Mouse (Mus musculus): ENCODE data around the gene Aoc1.

Aoc1 gene

GRCm38 (mm10) chr6:48872596-48872995, at the start of gene Aoc1:
Gene Aoc1 (plus strand): TSS chr6:48872896.
- CTCF ChIA-PET, result interaction anchor here (0.5 kb wide), 1 partner anchor 9 kb away, joined by 3 read pairs; no protein-coding TSS in a partner anchor

- CTCF ChIA-PET, result interaction anchor here (0.7 kb wide), 1 partner anchor 44 kb away, joined by 9 read pairs; no protein-coding TSS in a partner anchor
These were observed 47.7 kb upstream of the Aoc1 start for GRCm38 (mm10) chr6:48825016-48825415.

DNA sequence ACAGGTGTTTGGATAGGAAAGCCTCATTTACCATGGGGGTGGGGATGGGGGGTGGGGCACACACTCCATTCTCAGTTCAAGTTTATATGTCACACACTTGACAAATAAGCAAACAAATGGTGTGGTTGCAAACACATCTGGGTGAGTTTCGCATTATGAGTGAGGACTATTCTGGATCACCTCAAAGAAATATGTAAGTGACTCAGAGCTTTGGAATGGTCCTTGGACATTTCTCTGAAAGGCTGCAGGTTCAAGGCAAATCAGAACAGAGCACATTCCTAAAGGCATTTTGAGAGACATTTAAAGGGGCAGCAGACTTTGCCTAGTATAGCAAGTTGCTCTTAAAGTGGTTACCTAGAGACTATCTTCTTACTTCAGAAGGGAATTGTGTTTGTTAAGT, 43.7 kb upstream of the Aoc1 start:
- CTCF ChIA-PET, result interaction anchor here (0.7 kb wide), 1 partner anchor 40 kb away, joined by 10 read pairs; no protein-coding TSS in a partner anchor

DNA sequence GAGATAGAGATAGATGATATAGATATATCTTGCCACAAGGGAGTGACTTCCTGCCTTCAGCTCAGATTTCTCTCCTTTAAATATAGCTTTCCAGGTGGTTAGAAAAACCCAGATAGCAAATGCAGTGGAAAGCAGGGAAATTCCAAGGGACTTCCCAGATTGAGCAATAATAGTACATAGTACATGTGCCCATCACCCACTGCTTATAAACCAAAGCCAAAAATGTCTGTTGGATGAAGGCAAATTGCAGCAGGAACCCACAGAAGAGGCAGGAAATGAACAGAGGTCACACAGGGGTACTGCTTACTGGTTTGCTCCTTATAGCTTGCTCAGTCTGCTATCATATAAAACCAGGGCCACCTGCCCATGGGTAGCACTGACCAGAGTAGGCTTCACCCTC, 43.0 kb upstream of the Aoc1 start:
- CTCF ChIA-PET, result interaction anchor here (0.5 kb wide), 1 partner anchor 24 kb away, joined by 3 read pairs; no protein-coding TSS in a partner anchor

DNA sequence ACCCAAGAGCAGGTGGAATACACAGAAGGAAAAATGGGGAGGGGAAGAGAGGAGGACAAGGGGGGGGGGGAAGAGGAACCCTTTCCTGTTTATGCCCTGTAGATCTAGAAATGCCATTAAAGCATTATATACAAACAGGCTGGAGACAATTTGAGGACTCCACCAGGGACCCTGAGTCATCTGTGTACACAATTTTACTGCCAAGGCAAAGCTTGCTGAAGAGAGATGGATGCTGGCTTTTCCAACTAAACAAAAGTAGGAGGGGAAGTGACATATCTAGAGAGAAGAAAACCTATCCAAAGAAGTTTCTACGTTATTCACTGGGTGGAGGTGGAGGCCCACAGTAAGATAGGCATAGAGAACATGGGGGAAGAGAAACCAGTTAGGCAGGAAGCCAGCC, 42.5 kb upstream of the Aoc1 start:
- CTCF ChIA-PET, result interaction anchor here (0.5 kb wide), 1 partner anchor 24 kb away, joined by 3 read pairs; no protein-coding TSS in a partner anchor

DNA sequence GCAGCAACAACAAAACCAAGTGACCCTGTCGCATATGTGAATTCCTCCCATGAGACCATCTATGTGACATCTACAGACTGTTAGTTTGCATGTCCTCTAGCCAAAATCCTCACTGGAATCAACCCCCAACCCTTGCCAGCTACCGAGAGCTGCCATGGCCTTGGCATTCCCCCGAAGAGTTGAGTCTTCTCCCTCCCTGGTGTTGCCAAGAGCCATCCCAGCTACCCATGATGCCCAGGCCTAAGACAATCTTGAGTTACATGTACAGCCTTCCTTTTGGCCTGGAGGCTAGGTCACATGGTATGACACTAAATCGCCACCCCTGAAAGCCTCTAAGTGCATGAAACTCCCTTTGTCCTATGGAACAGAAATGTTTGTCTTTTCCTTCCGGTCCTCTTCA, 41.6 kb upstream of the Aoc1 start:
- CTCF ChIA-PET, result no interaction called here

- CTCF ChIA-PET, result no interaction called here
These were observed 40.3 kb upstream of the Aoc1 start for GRCm38 (mm10) chr6:48832426-48832825.

GRCm38 (mm10) chr6:48833515-48833914, 39.2 kb upstream of the Aoc1 start:
- CTCF ChIA-PET, result no interaction called here

DNA sequence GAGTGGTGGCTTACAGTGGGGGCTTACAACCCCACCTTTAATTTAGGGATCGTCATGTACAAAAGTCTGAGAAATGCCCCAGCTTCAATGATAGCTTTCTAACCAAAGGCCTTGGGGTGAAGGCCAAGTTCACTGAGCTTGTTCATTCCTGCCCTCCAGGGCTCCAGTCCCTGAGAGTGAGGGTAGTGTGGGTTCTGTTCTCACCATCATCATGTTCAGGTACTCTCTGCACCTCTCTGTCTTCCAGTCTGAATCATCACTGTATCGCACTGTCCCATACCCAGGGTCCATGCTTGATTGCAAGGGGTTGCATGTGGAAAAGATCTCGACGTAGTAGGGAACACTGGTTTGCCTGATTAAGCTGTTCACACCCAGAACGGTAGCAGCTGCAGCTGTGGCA, 37.5 kb upstream of the Aoc1 start:
- CTCF ChIA-PET, result interaction anchor here (1.2 kb wide), 1 partner anchor 17 kb away, joined by 3 read pairs; no protein-coding TSS in a partner anchor

- CTCF ChIA-PET, result no interaction called here
These were observed 36.5 kb upstream of the Aoc1 start for GRCm38 (mm10) chr6:48836146-48836545.

- CTCF ChIA-PET, result interaction anchor here (0.6 kb wide), 1 partner anchor 8 kb away, joined by 10 read pairs; no protein-coding TSS in a partner anchor
These were observed 35.2 kb upstream of the Aoc1 start for GRCm38 (mm10) chr6:48837516-48837915.

DNA sequence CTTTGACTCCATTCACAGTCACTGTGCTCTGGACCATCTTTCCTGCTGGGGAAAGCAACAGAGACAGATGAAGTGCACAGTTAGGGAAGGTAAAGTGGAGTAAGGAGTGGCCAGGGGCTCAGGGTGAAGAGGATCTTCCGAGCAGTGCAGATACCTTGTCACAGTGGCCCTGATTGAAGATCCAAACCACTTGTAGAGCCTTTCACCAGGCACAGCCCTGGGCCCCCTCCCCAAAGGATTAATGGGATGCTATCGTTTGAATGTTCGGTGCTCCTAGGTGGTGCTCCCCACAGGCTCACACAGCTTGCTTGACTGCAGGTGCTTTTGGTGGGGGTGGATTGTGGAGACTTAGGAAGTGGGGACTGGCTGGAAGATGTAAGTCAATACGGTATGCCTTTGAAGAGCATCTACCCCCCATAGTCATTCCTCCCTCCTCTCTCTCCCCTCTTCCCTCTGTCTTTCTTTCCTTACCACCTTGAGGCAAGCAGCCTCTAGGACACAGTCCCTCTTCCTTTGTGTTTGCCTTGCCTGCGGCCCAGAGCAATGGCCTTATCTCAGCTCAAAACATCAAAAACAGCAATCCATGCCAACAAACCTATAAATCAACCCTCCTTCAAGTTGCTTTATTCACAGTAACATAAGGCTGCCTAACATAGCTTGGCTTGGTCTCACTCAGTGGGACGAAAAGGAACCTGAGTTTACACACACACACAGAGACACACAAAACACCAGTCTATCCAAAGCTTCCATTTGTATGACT, 34.2 kb upstream of the Aoc1 start:
- CTCF ChIA-PET, result no interaction called here

- CTCF ChIA-PET, result interaction anchor here (0.5 kb wide), 1 partner anchor 242 kb away, joined by 7 read pairs; no protein-coding TSS in a partner anchor
These were observed 32.2 kb upstream of the Aoc1 start, which contains the start of gene Tmem176a for GRCm38 (mm10) chr6:48840371-48840969. Gene Tmem176a (plus strand): TSS chr6:48840919.

- CTCF ChIA-PET, result interaction anchor here (0.5 kb wide), 1 partner anchor 242 kb away, joined by 7 read pairs; no protein-coding TSS in a partner anchor
These were observed 31.6 kb upstream of the Aoc1 start, which contains the start of gene Tmem176b for GRCm38 (mm10) chr6:48840973-48841625. Gene Tmem176b (minus strand): TSS chr6:48841496.

DNA sequence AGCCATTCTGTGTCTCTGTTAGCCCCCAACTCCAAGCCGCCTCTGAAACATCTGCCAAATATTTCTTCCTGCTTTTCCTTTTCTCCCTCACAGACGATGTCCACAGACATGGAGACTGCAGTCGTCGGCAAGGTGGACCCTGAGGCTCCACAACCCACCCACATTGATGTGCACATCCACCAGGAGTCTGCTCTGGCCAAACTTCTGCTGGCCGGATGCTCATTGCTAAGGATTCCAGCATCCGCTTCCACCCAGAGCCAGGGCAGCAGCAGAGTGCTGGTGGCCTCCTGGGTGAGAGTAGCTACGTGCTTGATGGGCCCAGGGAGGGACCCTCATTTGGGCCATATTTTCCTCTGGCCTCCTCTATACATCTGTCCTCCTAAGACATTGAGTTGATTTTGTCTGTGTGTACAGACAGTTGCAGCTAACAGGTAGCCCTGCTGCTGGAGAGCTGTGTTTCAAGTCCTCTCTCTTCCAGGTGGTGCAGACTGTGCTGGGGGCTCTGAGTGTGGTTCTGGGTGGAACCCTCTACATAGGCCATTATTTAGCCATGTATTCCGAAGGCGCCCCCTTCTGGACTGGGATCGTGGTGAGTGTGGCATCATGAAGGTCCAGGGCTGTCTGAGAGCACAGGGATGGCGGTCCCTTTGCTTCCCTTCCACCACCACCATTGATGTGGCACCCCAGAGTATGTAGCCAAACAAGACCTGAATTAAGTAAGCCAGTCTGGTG, 30.4 kb upstream of the Aoc1 start:
- CTCF ChIA-PET, result no interaction called here

- CTCF ChIA-PET, result no interaction called here
These were observed 27.6 kb upstream of the Aoc1 start for GRCm38 (mm10) chr6:48845086-48845485.

DNA sequence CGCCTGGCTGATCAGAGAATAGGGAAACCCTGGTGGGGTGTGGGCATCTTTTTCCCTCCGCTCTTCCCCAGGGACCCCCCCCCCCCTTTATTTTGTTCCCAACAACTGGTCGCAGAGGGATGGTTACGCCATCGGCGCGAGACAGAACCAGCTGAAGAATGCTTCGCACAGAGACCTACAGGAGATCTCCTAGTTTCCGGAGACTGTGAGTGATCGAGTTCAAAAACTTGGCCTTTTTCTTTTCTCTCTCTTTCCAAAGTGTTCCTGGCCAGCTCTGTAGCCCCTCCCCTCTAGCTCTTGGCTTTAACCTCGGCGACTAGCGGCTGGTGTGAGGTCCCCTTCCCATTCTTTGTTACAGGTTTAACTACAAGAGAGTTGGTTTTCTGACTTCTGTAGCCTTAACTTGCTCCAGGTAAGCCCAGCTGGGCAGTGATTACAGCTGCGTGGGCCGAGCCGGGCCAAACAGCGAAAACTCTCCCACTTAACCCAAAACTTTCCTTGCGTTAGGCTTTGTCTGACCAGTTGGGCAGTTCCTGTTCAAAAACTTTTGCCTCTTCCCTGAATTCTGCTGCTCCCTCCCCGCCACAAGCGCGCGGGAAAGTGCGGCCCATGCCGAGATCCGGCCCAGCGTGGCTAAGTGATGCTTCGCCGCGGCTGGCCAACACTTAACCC, 20.7 kb upstream of the Aoc1 start:
- CTCF ChIA-PET, result no interaction called here

DNA sequence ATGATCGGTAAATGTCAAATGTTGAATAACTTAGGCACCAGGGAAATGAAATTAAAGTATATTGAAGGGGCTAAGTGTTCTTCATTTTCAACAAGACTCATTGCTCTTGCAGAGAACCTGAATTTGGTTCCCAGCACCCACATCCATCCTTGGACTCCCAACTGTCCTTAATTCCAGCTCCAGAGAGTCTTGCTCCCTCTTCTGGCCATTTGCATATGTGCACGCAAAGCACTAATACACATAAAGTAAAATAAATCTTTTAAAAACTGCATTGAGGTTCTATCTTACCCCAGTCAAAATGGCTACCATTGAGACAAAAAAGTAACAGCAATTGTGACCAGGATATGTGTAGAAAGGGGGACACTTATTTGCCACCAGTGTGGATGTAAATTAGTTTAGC, 18.5 kb upstream of the Aoc1 start:
- CTCF ChIA-PET, result interaction anchor here (0.7 kb wide), 2 partner anchors 24 to 114 kb away, joined by 3 read pairs; no protein-coding TSS in a partner anchor

DNA sequence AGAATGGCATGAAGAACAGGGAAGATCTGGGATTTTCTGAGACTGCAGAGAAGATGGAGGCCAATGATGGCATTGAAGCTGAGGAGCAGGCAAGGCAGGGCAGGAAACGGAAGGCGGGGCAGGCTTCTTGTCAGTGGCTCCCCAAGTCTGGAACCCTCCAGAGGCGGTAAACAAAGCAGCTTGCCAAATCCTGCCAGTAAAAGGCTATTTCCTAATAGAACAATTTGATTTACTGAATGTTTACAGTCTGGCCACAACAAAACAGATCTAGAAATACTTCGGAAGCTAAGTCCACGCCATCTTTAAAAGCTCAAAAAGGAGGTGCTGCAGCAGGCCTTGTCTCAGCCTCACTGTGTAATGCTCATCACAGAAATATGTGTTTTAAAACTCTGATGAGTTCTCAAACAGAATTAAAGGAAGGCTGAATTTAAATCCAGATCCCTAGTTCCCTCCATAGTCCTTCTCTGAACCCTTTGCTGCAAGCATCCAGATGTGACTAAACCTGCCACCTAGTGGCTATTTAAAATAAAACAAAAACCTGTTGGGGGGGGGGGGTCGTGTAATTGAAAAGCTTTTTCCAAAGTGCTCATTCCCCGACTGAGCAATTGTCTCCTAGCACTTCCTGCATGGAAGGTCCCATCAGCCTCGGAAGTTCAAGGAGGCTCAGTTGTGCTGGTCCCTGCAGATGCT, 14.9 kb upstream of the Aoc1 start:
- CTCF ChIA-PET, result interaction anchor here (1.2 kb wide), 1 partner anchor 211 kb away, joined by 5 read pairs; the partner anchor contains the start of gene Gimap8
